Mouse (Mus musculus) liver, postnatal 0 days (tissue): ENCODE data around the gene Tns1.

Experiments used
- CTCF ChIP-seq: sonication (generic); IDR thresholded peaks from 2 replicates; pipeline ENCODE4 v1.5.1; 2016; ENCODE audit warnings: antibody characterized with exemption, low read depth
- EP300 ChIP-seq: IDR thresholded peaks from 2 replicates; pipeline ENCODE4 v1.6.1; 2016; ENCODE audit warnings: antibody characterized with exemption, low read depth, mild to moderate bottlenecking

GRCm38 (mm10) chr1:74001449-74001820, 122.8 kb downstream of the Tns1 start:
- TF ChIP-seq CTCF (peak; percentile 48), EP300 (peak; percentile 58; the same call in 1 of the 2 replicates)
